Comparison of ENCODE assay signal across 8 mouse cellular contexts in the genomic region with DNA sequence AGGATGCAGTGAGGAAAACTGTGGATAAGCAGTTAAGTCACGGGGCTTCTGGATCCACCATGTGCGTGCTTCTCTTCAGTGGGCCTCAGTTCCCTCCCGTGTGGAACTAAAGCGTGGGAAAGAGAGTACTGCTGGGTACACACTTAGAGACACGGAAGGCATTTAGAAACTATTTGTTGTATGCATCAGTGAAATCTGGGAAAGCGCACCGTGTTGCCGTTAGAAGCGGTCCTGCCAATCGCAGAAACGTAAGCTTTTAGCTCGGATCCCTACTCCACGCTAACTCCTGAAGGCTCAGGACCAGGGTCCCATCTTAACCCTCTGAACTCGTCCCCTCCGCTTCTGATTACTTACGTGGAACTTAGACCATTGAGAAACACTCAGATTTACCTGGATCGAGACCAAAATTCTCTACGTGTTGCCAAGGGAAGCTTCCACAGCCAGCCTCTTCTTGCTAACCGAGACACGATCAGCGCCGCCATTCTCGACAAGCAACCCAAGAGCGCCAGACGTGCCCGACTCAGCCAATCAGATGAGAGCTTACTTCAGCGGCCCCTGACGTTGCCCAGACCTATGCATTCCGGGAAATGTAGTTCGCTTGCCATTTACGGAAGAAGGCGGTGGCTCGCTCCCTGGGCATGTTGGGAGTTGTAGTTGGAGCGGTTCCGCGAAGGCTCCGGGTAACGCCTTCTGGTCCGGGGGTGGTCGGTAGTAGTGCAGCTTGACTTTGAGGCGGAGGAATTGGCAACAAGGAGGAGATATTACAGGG. TPM values are rescaled to one million over a fixed set of nuclear protein-coding genes. Genes with fewer than 3 reads are reported as not detected.
A peak's percentile ranks its signal among the peaks of the same experiment; 100 is the strongest.
DNase-seq lines count a peak whose midpoint lies in the region; ATAC-seq and TF ChIP-seq lines count a peak whose summit lies in the region.

Mrpl50 (minus strand) TSS at position 522 of the 769 bp plus-strand sequence.
Zfp189 (plus strand) TSS at position 605 of the 769 bp plus-strand sequence.

- intact Hi-C loops in gastrocnemius, adult 2 months (cut with DNase I): loop anchor here (2.0 kb wide), 1 partner anchor 110 kb away; no protein-coding TSS in a partner anchor
- intact Hi-C loops in left cerebral cortex, adult 2 months (cut with DNase I): loop anchor here (1.0 to 10.0 kb wide), 2 partner anchors 112 to 1046 kb away; partner anchors contain the start of genes Rnf20 and Tex10

- no peak for TF ChIP-seq CTCF in gastrocnemius, adult 2 months (IDR thresholded peaks at IDR 0.05)
- TF ChIP-seq CTCF in hindbrain, postnatal 0 days (IDR thresholded peaks at IDR 0.05; ENCODE audit: low read depth): no peak; the same call in 1 of the 2 replicates
- TF ChIP-seq CTCF in left cerebral cortex, adult 2 months (IDR thresholded peaks at IDR 0.05): no peak

- WGBS in hindbrain, postnatal 0 days: under 1% methylated on average over 41 of the region's 41 CpGs

- H3K4me2 ChIP-seq in hindbrain, postnatal 0 days (ENCODE audit: low read depth, low read length): peak within 1 kb of the TSS; percentile 79

- H3K27ac ChIP-seq in gastrocnemius, adult 2 months: peak within 1 kb of the TSS; percentile 94
- H3K27ac ChIP-seq in hindbrain, postnatal 0 days: peak within 1 kb of the TSS; percentile 72; the same call in 1 of the 2 replicates
- peak within 1 kb of the TSS; percentile 89 for H3K27ac ChIP-seq in left cerebral cortex, adult 2 months

- peak within 1 kb of the TSS; percentile 61 for H3K9ac ChIP-seq in hindbrain, postnatal 0 days (replicated peaks; ENCODE audit: low read length)

- H3K4me1 ChIP-seq in hindbrain, postnatal 0 days (ENCODE audit: insufficient read depth, low read length): 0 out of 2 replicates have a peak, but pooled peaks cover 7% of the 10 kb centered on the region

- ATAC-seq in common myeloid progenitor, adult 5-6 weeks (replicated peaks; ENCODE audit: low read depth, poor library complexity, severe bottlenecking): peak; percentile 96
- ATAC-seq in hindbrain, postnatal 0 days: peak; percentile 100
- ATAC-seq in megakaryocyte, adult 5-6 weeks (ENCODE audit: poor library complexity, severe bottlenecking): peak; percentile 97

- H3K36me3 ChIP-seq in hindbrain, postnatal 0 days (ENCODE audit: insufficient read depth, low read length): peaks cover 3% of the 10 kb centered on the region; the same call in 1 of the 2 replicates

- peak; percentile 97 for DNase-seq in ZHBTc4 (ENCODE audit: low read depth, low spot score)
- peak; percentile 94 for DNase-seq in gastrocnemius, adult 2 months
- DNase-seq in hindbrain, postnatal 0 days (ENCODE audit: low spot score): peak; percentile 99
- DNase-seq in left cerebral cortex, adult 2 months (ENCODE audit: extremely low spot score in 1 of 2, low spot score in 2 of 2): peak; percentile 91 to 94
- peak; percentile 97 to 98 for DNase-seq in right cerebral cortex, adult 2 months (ENCODE audit: low spot score in 2 of 2)
- peak; percentile 91 for DNase-seq in urinary bladder, postnatal 14 days (ENCODE audit: low spot score)

- peak within 1 kb of the TSS; percentile 95 for H3K4me3 ChIP-seq in gastrocnemius, adult 2 months
- peak within 1 kb of the TSS; percentile 74 for H3K4me3 ChIP-seq in hindbrain, postnatal 0 days (ENCODE audit: low read length)
- peak within 1 kb of the TSS; percentile 93 for H3K4me3 ChIP-seq in left cerebral cortex, adult 2 months

- H3K9me3 ChIP-seq in hindbrain, postnatal 0 days (ENCODE audit: low read length): no peaks in the 10 kb centered on the region

- H3K27me3 ChIP-seq in hindbrain, postnatal 0 days (ENCODE audit: insufficient read depth, low read length): no peaks in the 10 kb centered on the region

RNA-seq across cellular contexts. Expression of gene Mrpl50, which starts in this region (rescaled TPM):
- total RNA-seq in common myeloid progenitor, adult 5-6 weeks (2017): 34.3 and 37.5 TPM in 2 replicates
- total RNA-seq in gastrocnemius, adult 2 months (2021): 10 to 100 TPM; 33.0 to 36.6 TPM
- total RNA-seq in hindbrain, postnatal 0 days (2014; rRNA removed): 22.9 and 27.3 TPM in 2 replicates
- polyA plus RNA-seq in hindbrain, postnatal 0 days (2015; fragmentation: Nextera tagmentation; extraction: Ambion mirVana): 67.0 and 68.0 TPM in 2 replicates
- 10 to 100 TPM; 29.0 to 29.5 TPM for total RNA-seq in left cerebral cortex, adult 2 months (2021)
- total RNA-seq in megakaryocyte, adult 5-6 weeks (2015): 17.6 and 21.9 TPM in 2 replicates
- total RNA-seq in megakaryocyte, adult 5-6 weeks (2017): 13.4 and 17.7 TPM in 2 replicates

RNA-seq across cellular contexts. Expression of gene Zfp189, which starts in this region (rescaled TPM):
- total RNA-seq in common myeloid progenitor, adult 5-6 weeks (2017): 8.7 and 10.9 TPM in 2 replicates
- 1 to 10 TPM; 4.2 to 4.4 TPM for total RNA-seq in gastrocnemius, adult 2 months (2021)
- 5.1 and 5.2 TPM in 2 replicates for total RNA-seq in hindbrain, postnatal 0 days (2014; rRNA removed)
- polyA plus RNA-seq in hindbrain, postnatal 0 days (2015; fragmentation: Nextera tagmentation; extraction: Ambion mirVana): 5.1 and 5.4 TPM in 2 replicates
- 10 to 100 TPM; 13.6 to 20.3 TPM for total RNA-seq in left cerebral cortex, adult 2 months (2021)
- total RNA-seq in megakaryocyte, adult 5-6 weeks (2015): 2.1 and 2.3 TPM in 2 replicates
- 2.6 and 3.3 TPM in 2 replicates for total RNA-seq in megakaryocyte, adult 5-6 weeks (2017)

Comparison
In these comparisons a context has a peak if more than half of its experiments do, and no peak if none do; other contexts are left out.
1. Peak in every context shown above with its lines: DNase-seq, ATAC-seq, H3K4me3 ChIP-seq and H3K27ac ChIP-seq.